Mouse (Mus musculus) limb, embryonic 11.5 days (tissue): ENCODE results near the gene Slc25a29. TPM values are rescaled to one million over a fixed set of nuclear protein-coding genes. Genes with fewer than 3 reads are reported as not detected.

Experiments used
- ATAC-seq: fragments of 200-750 bp; cut with Nextera tagmentation; 2 replicates; pipeline ENCODE4 v1.8.0; 2017; ENCODE audit warnings: low read depth; ENCODE audit not compliant: insufficient number of reproducible peaks, low FRiP score, low TSS enrichment
- DNase-seq: peaks from one replicate; pipeline ENCODE4 v3.0.0-alpha.2; 2015; ENCODE audit warnings: low spot score
- H3K27ac ChIP-seq: fragments of 300-500 bp; sonication (generic); replicated peaks from 2 replicates; pipeline ENCODE4 v1.5.1; 2014; ENCODE audit warnings: low read depth, mild to moderate bottlenecking, low read length
- H3K27me3 ChIP-seq: fragments of 300-500 bp; sonication (generic); 2 replicates; pipeline ENCODE4 v1.6.1; 2014; ENCODE audit warnings: mild to moderate bottlenecking, low read length, mixed read lengths; ENCODE audit not compliant: control insufficient read depth, insufficient read depth
- H3K36me3 ChIP-seq: fragments of 300-500 bp; sonication (generic); 2 replicates; pipeline ENCODE4 v1.6.1; 2014; ENCODE audit warnings: mild to moderate bottlenecking, low read length, moderate library complexity, mixed read lengths; ENCODE audit not compliant: control insufficient read depth, insufficient read depth
- H3K4me1 ChIP-seq: fragments of 300-500 bp; sonication (generic); 2 replicates; pipeline ENCODE4 v1.6.1; 2014; ENCODE audit warnings: low read length, mixed read lengths; ENCODE audit not compliant: control insufficient read depth, insufficient read depth
- H3K4me2 ChIP-seq: fragments of 300-500 bp; sonication (generic); 2 replicates; pipeline ENCODE4 v1.6.1; 2014; ENCODE audit warnings: low read depth, mild to moderate bottlenecking, moderate library complexity; ENCODE audit not compliant: severe bottlenecking
- H3K4me3 ChIP-seq: fragments of 300-500 bp; sonication (generic); 2 replicates; pipeline ENCODE4 v1.5.1; 2014; ENCODE audit warnings: low read depth, low read length
- H3K9ac ChIP-seq: fragments of 300-500 bp; sonication (generic); 2 replicates; pipeline ENCODE4 v1.6.1; 2014; ENCODE audit warnings: mild to moderate bottlenecking, low read length
- H3K9me3 ChIP-seq: fragments of 300-500 bp; sonication (generic); 2 replicates; pipeline ENCODE4 v1.6.1; 2016; ENCODE audit warnings: low read length; ENCODE audit not compliant: control insufficient read depth
- WGBS: fragments of 180-500 bp; shearing (Covaris S2); extraction: QIAGEN DNeasy Blood & Tissue Kit; methylation state at CpG from one replicate; pipeline ENCODE4 v1.1.7; 2014; 5-methylcytosine and 5-hydroxymethylcytosine counted together
- polyA plus RNA-seq: library from polyadenylated mRNA; unstranded; fragments of >200 nt; fragmentation: Nextera tagmentation; extraction: Ambion mirVana; gene quantifications from 2 replicates; pipeline ENCODE4 v1.2.1, GENCODE M21; 2014

The Slc25a29 gene
- polyA plus RNA-seq, 1 experiment from 2014 or later = 10.9 TPM

- no peaks in the 10 kb centered on the region for H3K9me3 ChIP-seq
- no peak for ATAC-seq
- no peak overlapping the region for H3K4me2 ChIP-seq
- H3K36me3 ChIP-seq = peaks cover 2% of the 10 kb centered on the region; the same call in 1 of the 2 replicates
- H3K4me1 ChIP-seq = peaks cover 15% of the 10 kb centered on the region
- H3K27ac ChIP-seq = no peak overlapping the region
- H3K27me3 ChIP-seq = no peaks in the 10 kb centered on the region
- no peak overlapping the region for H3K9ac ChIP-seq
- DNase-seq = no peak
- 95% methylated on average over 3 of the region's 3 CpGs for WGBS
- H3K4me3 ChIP-seq = no peak overlapping the region
Measured at GRCm38 (mm10) chr12:108833408-108833807, 2.3 kb downstream of the Slc25a29 start.

GRCm38 (mm10) chr12:108832851-108833250, 2.8 kb downstream of the Slc25a29 start:
- 91% methylated on average over 8 of the region's 8 CpGs for WGBS
- peaks cover 15% of the 10 kb centered on the region for H3K4me1 ChIP-seq

GRCm38 (mm10) chr12:108831966-108832643, 3.6 kb downstream of the Slc25a29 start:
- H3K4me1 ChIP-seq = peaks cover 10% of the 10 kb centered on the region
- 63% methylated on average over 9 of the region's 9 CpGs for WGBS
- H3K36me3 ChIP-seq = peaks cover 3% of the 10 kb centered on the region; the same call in 1 of the 2 replicates
- ATAC-seq (no peak), DNase-seq (no peak)
- no peak overlapping the region for H3K27ac ChIP-seq
- H3K9me3 ChIP-seq = 0 out of 2 replicates have a peak, but pooled peaks cover 2% of the 10 kb centered on the region
- H3K4me2 ChIP-seq = no peak overlapping the region
- no peak overlapping the region for H3K9ac ChIP-seq
- no peaks in the 10 kb centered on the region for H3K27me3 ChIP-seq
- no peak overlapping the region for H3K4me3 ChIP-seq

More at GRCm38 (mm10) chr12:108832851-108833250, 2.8 kb downstream of the Slc25a29 start:
- H3K4me3 ChIP-seq = no peak overlapping the region
- H3K9me3 ChIP-seq = 0 out of 2 replicates have a peak, but pooled peaks cover 2% of the 10 kb centered on the region
- ATAC-seq (no peak), DNase-seq (no peak)
- H3K27me3 ChIP-seq = no peaks in the 10 kb centered on the region
- no peak overlapping the region for H3K9ac ChIP-seq
- H3K36me3 ChIP-seq = no peaks in the 10 kb centered on the region; the same call in 1 of the 2 replicates
- H3K4me2 ChIP-seq = no peak overlapping the region
- H3K27ac ChIP-seq = no peak overlapping the region

- DNase-seq = no peak
- Histone ChIP-seq H3K9ac (no peak overlapping the region), H3K4me1 (peaks cover 3% of the 10 kb centered on the region; the same call in 1 of the 2 replicates), H3K27ac (no peak overlapping the region), H3K9me3 (0 out of 2 replicates have a peak, but pooled peaks cover 2% of the 10 kb centered on the region), H3K27me3 (no peaks in the 10 kb centered on the region), H3K4me3 (no peak overlapping the region), H3K36me3 (peaks cover 3% of the 10 kb centered on the region; the same call in 1 of the 2 replicates), H3K4me2 (no peak overlapping the region)
- WGBS = 91% methylated on average over 6 of the region's 6 CpGs
- ATAC-seq = no peak
Measured at GRCm38 (mm10) chr12:108830358-108830757, 5.3 kb downstream of the Slc25a29 start.

- no peak for DNase-seq
- 84% methylated on average over 5 of the region's 5 CpGs for WGBS
- no peak overlapping the region for H3K9ac ChIP-seq
Measured at GRCm38 (mm10) chr12:108829636-108830035, 6.0 kb downstream of the Slc25a29 start.

GRCm38 (mm10) chr12:108827641-108828040, 8.0 kb downstream of the Slc25a29 start:
- Histone ChIP-seq H3K36me3 (peaks cover 3% of the 10 kb centered on the region; the same call in 1 of the 2 replicates), H3K27me3 (no peaks in the 10 kb centered on the region), H3K4me3 (no peak overlapping the region), H3K4me2 (no peak overlapping the region; the same call in 1 of the 2 replicates), H3K27ac (no peak overlapping the region), H3K4me1 (no peaks in the 10 kb centered on the region), H3K9ac (no peak overlapping the region), H3K9me3 (0 out of 2 replicates have a peak, but pooled peaks cover 2% of the 10 kb centered on the region)
- no peak for ATAC-seq
- WGBS = 97% methylated on average over 6 of the region's 6 CpGs
- no peak for DNase-seq

More at GRCm38 (mm10) chr12:108829636-108830035, 6.0 kb downstream of the Slc25a29 start:
- no peaks in the 10 kb centered on the region for H3K27me3 ChIP-seq
- no peak for ATAC-seq
- peaks cover 3% of the 10 kb centered on the region; the same call in 1 of the 2 replicates for H3K36me3 ChIP-seq
- H3K4me1 ChIP-seq = no peaks in the 10 kb centered on the region
- H3K4me3 ChIP-seq = no peak overlapping the region
- H3K4me2 ChIP-seq = no peak overlapping the region
- 0 out of 2 replicates have a peak, but pooled peaks cover 2% of the 10 kb centered on the region for H3K9me3 ChIP-seq
- no peak overlapping the region for H3K27ac ChIP-seq

GRCm38 (mm10) chr12:108826958-108827535, 8.6 kb downstream of the Slc25a29 start:
- ATAC-seq = no peak
- WGBS = 95% methylated on average over 28 of the region's 28 CpGs

GRCm38 (mm10) chr12:108826282-108826957, 9.3 kb downstream of the Slc25a29 start:
- Histone ChIP-seq H3K9me3 (0 out of 2 replicates have a peak, but pooled peaks cover 2% of the 10 kb centered on the region), H3K36me3 (peaks cover 3% of the 10 kb centered on the region; the same call in 1 of the 2 replicates), H3K9ac (no peak overlapping the region), H3K4me3 (no peak overlapping the region), H3K4me2 (no peak overlapping the region), H3K4me1 (no peaks in the 10 kb centered on the region), H3K27me3 (no peaks in the 10 kb centered on the region), H3K27ac (no peak overlapping the region)
- no peak for DNase-seq
- ATAC-seq = no peak
- WGBS = 93% methylated on average over 19 of the region's 19 CpGs

More at GRCm38 (mm10) chr12:108826958-108827535, 8.6 kb downstream of the Slc25a29 start:
- no peak overlapping the region; the same call in 1 of the 2 replicates for H3K4me2 ChIP-seq
- H3K27ac ChIP-seq = no peak overlapping the region
- H3K27me3 ChIP-seq = no peaks in the 10 kb centered on the region
- H3K36me3 ChIP-seq = peaks cover 3% of the 10 kb centered on the region; the same call in 1 of the 2 replicates
- H3K4me1 ChIP-seq = no peaks in the 10 kb centered on the region
- no peak overlapping the region for H3K9ac ChIP-seq
- H3K4me3 ChIP-seq = no peak overlapping the region
- DNase-seq = no peak
- H3K9me3 ChIP-seq = 0 out of 2 replicates have a peak, but pooled peaks cover 2% of the 10 kb centered on the region
